Mouse (Mus musculus) cerebellum, adult 2 months (tissue): ENCODE data around the gene Prpf3. TPM values are rescaled to one million over a fixed set of nuclear protein-coding genes. Genes with fewer than 3 reads are reported as not detected.

Source experiments
- DNase-seq, 2 experiments: peaks; one replicate each; pipeline ENCODE4 v3.0.0; 2021
- H3K27ac ChIP-seq: fragments of 200-500 bp; 2 replicates; pipeline ENCODE4 v1.5.1; 2012; ENCODE audit warnings: low read length, control low read depth, inconsistent platforms; ENCODE audit not compliant: insufficient read depth
- H3K27me3 ChIP-seq: fragments of 200-500 bp; 2 replicates; pipeline ENCODE4 v1.6.1; 2012; ENCODE audit warnings: inconsistent platforms, mild to moderate bottlenecking, low read length, moderate library complexity; ENCODE audit not compliant: control insufficient read depth, insufficient read depth
- H3K4me1 ChIP-seq: fragments of 200-500 bp; 2 replicates; pipeline ENCODE4 v1.6.1; 2011; ENCODE audit warnings: low read length; ENCODE audit not compliant: control insufficient read depth, insufficient read depth
- H3K4me3 ChIP-seq: fragments of 200-500 bp; replicated peaks from 2 replicates; pipeline ENCODE3; 2011; ENCODE audit warnings: mild to moderate bottlenecking, low read depth, low read length, control low read depth; ENCODE audit not compliant: insufficient read depth
- CTCF ChIP-seq: fragments of 200-500 bp; IDR thresholded peaks from 2 replicates; pipeline ENCODE4 v1.5.1; 2011; ENCODE audit warnings: low read depth, mild to moderate bottlenecking, control low read depth, low read length, moderate library complexity, borderline replicate concordance; ENCODE audit not compliant: insufficient read depth
- POLR2A ChIP-seq: fragments of 200-500 bp; IDR thresholded peaks from 2 replicates; pipeline ENCODE4 v1.6.1; 2011; ENCODE audit warnings: low read length, control low read depth, borderline replicate concordance; ENCODE audit not compliant: insufficient read depth
- WGBS: fragments of 180-500 bp; shearing (Covaris S2); methylation state at CpG from one replicate; pipeline ENCODE4 v1.1.7; 2018; 5-methylcytosine and 5-hydroxymethylcytosine counted together
- polyA plus RNA-seq: library from polyadenylated mRNA; depleted of rRNA; stranded (reverse); fragments of >200 nt; gene quantifications from 2 replicates; pipeline ENCODE4 v1.2.3, GENCODE M21; 2012

Gene Prpf3
- polyA plus RNA-seq, 1 experiment = 41.6 TPM

DNA sequence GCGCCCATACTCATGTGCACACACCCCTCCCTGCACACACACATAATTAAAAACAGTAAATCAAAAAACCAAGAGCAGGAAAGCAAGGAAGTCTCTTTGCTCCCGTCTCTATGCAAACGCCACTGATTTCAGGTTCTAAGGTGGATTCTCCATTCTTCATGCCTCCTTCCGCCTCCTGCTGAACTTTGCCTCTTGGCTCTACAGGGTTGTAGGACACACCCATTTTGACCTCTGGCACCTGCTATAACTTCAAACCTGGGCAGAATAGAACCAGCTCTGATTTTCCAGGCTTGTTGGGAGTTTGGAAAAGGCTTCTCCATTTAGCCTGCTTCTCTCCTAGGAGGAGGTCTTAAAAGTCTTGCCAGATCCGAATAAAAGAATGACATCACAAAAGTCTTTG, 28.7 kb upstream of the Prpf3 start:
- TF ChIP-seq CTCF (no peak), POLR2A (no peak)
- peaks cover 3% of the 10 kb centered on the region for H3K4me1 ChIP-seq
- H3K4me3 ChIP-seq = no peak overlapping the region
- 88% methylated on average over 5 of the region's 5 CpGs for WGBS
- H3K27me3 ChIP-seq = no peaks in the 10 kb centered on the region
- DNase-seq = no peak
- H3K27ac ChIP-seq = no peak overlapping the region

- TF ChIP-seq POLR2A (no peak; the same call in 1 of the 2 replicates), CTCF (peak; percentile 49; the same call in 1 of the 2 replicates)
- peaks cover 5% of the 10 kb centered on the region for H3K4me1 ChIP-seq
- DNase-seq = peak; percentile 62 to 64
- WGBS = 3% methylated on average over 24 of the region's 24 CpGs
- peak overlapping the region; percentile 87 for H3K27ac ChIP-seq
- peak overlapping the region; percentile 77 for H3K4me3 ChIP-seq
- no peaks in the 10 kb centered on the region for H3K27me3 ChIP-seq
Observed at GRCm38 (mm10) chr3:95882816-95883425, 27.2 kb upstream of the Prpf3 start.

- H3K4me1 ChIP-seq = peaks cover 5% of the 10 kb centered on the region
- WGBS = under 1% methylated on average over 66 of the region's 66 CpGs
- DNase-seq = peak; percentile 92 to 97
- peak within 1 kb of the TSS; percentile 77 for H3K4me3 ChIP-seq
- TF ChIP-seq CTCF (no peak), POLR2A (peak; percentile 77)
- H3K27ac ChIP-seq = peak within 1 kb of the TSS; percentile 87
- H3K27me3 ChIP-seq = no peaks in the 10 kb centered on the region
Observed at GRCm38 (mm10) chr3:95881979-95882815, 26.5 kb upstream of the Prpf3 start, which contains the start of gene Ciart. TSS of gene Ciart (minus strand) at chr3:95882251.

DNA sequence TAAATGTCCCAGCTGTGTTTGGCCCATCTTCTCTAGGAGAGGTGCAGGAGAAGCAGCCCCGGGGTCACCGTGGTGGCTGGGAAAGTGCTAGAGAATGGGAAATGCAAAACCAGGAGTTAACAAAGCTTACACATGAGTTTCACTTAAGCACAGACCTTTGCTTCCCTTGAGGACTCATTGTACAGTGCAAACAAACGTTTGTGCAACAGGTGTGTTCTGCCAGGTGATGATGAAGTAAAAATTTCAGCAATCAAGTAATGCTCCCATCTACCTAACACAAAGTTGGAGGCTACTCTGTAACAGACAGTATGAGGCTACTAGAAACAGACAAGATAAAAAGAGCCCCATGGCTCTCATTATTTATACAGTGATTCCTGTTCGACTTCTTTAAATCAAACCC, 23.4 kb upstream of the Prpf3 start:
- 93% methylated on average over 4 of the region's 4 CpGs for WGBS
- DNase-seq = no peak
- Histone ChIP-seq H3K4me1 (peaks cover 5% of the 10 kb centered on the region), H3K27ac (no peak overlapping the region), H3K4me3 (no peak overlapping the region), H3K27me3 (no peaks in the 10 kb centered on the region)
- TF ChIP-seq CTCF = no peak
- no peak for TF ChIP-seq POLR2A

DNA sequence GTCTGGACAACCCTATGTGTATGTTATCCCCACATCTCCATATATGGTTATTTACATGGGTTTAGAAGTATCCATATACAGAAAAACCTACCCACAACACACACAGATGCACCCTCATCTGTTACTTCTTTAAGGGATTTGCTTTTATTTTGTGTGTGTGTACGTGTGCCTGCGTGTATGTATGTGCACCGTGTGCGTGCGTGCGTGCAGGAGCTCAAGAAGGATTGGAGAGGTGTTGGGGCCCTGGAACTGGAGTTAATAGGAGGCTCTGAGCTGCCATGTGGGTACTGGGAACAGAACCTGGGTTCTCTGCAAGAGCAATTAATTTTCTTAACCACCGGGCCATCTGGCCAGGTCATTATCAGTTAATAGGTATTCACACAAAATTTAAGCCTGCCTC, 16.4 kb upstream of the Prpf3 start:
- no peak for DNase-seq
- TF ChIP-seq CTCF = no peak
- TF ChIP-seq POLR2A = no peak
- H3K27ac ChIP-seq = no peak overlapping the region
- 56% methylated on average over 7 of the region's 7 CpGs for WGBS
- H3K4me3 ChIP-seq = peak overlapping the region; percentile 76
- no peaks in the 10 kb centered on the region for H3K27me3 ChIP-seq
- peaks cover 12% of the 10 kb centered on the region for H3K4me1 ChIP-seq

DNA sequence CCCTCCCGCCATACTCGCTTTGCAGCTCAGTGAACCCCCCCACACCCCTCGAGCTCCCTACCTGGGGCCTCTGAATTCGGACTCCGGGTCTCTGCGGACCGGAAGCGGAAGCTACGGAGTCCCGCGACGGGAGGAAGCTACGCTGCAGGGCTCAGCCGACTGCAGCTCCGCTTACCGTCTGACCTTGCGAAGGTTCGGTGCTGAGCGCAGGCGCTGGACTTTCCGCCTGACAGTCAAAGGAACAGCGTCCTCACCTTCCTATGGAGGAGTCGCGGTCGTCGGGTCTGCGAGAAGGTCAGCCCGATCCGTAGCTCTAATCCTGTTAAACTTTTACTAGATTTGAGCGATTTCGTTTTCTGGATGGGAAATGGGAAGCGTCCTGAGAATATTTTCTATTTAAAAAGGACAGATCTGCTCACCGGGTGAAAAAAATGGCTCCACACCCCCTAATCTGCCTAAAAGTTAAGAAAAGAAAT, 15.7 kb upstream of the Prpf3 start, which contains the start of gene Mrps21:
Gene Mrps21 (minus strand): TSS at position 128 of the 476 bp plus-strand sequence.
- Histone ChIP-seq H3K27ac (peak within 1 kb of the TSS; percentile 52), H3K4me1 (peaks cover 12% of the 10 kb centered on the region), H3K27me3 (no peaks in the 10 kb centered on the region), H3K4me3 (peak within 1 kb of the TSS; percentile 76)
- under 1% methylated on average over 33 of the region's 33 CpGs for WGBS
- DNase-seq = peak; percentile 86 to 90
- TF ChIP-seq CTCF (no peak), POLR2A (peak; percentile 85)

GRCm38 (mm10) chr3:95870976-95871375, 15.3 kb upstream of the Prpf3 start:
- TF ChIP-seq CTCF = no peak
- TF ChIP-seq POLR2A = no peak
- Histone ChIP-seq H3K4me3 (peak overlapping the region; percentile 76), H3K27ac (peak overlapping the region; percentile 46), H3K4me1 (peaks cover 12% of the 10 kb centered on the region), H3K27me3 (no peaks in the 10 kb centered on the region)
- DNase-seq = no peak
- 5% methylated on average over 15 of the region's 15 CpGs for WGBS
